Mouse (Mus musculus): ENCODE results near the gene Meltf.
"Not testable (repeated sequence)": the region's sequence is repeated elsewhere in the genome, so short reads cannot be mapped to it uniquely, and the experiment has no call there.

Gene Meltf

DNA sequence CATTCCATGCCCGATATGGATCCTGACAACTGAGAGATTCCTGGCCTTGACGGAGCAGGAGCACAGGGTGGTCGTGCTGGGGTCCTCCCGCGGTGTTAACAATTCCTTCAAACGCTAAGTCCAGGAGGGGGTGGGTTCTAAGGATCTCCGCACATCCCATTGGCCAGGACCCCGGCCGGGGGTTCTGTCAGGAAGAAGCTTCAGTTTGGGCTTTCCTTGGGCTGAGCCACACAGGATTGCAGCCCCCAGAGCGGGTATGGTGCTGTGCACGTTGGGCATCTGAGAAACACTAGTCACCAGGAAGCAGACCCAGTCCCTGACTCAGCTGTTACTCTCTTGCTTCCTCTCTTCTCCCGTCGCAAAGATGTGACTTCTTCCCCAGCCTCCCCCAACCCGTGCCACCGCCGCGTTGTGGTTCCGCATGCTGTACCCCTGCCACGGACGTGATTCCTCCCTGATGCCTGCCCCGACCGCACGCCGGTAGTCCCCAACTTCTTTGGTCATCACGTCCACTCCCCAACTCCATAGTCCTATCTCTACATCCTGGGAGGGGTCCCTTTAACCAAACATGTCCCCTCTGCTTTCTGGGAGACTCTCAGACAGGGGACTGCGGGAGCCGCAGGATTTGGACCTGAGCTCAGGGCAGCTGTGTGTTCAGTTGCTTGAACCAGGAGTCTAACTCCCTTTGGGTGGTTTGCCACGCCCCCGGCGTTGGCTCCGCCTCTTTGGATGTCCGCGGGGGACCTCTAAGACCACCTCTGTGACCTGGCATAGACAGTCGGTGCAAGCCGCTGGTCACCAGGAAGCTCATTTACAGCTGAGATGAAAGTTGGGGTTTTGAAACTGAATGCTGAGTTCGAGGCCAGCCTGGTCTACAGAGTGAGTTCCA, 56.7 kb downstream of the Meltf start:
- peak in 1 of 2 experiments; percentile 19 for DNase-seq

DNA sequence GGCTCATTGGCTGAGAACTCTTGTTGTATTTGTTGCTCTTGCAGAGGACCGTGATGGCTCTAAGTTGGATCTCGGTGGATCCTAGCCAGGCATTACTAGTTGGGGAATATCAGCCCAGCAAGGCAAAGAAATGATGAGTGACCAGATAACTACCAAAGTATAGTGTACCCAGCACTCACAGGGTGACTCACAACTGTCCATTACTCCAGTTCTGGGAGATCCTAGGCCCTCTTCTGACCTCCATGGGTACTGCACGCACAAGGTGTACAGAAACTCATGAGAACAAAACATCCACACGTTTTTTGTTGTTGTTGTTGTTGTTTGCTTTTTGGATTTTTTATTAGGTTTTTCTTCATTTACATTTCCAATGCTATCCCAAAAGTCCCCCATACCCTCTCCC, 58.0 kb downstream of the Meltf start:
- no peak for DNase-seq

DNA sequence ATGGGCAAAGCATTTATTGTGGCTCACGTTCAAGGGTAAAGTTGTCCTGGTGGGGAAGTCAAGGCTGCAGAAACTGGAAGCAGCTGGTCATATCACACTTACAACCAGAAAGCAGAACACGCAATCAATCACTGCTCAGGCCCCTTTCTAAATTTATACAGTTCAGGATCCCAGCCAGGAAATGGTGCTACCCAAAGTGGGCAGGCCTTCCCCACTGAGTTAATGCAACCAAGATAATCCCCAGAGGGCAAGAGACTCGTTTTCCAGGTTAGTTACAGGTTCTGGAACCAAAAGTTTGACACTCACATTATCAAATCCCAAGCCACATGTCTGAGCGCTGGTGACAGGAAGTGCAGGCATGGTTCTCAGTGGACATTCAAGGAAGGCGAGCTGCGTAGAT, 60.2 kb downstream of the Meltf start:
- DNase-seq, result no peak

DNA sequence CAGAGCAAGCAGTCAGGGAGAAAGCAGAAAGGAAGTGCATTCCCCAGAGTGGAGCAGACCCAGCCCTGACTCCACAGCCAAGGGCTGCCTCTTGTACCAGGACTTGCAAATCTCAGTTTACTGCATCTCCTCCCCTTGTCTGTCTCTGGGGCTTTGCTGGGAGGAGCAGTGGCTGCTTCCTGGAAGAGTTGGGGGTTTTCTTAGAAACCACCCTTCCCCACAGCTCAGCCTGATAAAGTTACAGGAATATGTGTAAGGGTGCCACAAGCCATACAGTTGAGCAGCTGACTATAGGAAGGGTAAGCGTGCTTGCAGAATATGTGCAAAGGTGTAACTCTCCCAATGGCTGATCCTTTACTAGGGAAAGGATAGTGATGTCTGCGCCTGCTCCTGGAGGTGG, 62.0 kb downstream of the Meltf start:
- DNase-seq, result no peak

DNA sequence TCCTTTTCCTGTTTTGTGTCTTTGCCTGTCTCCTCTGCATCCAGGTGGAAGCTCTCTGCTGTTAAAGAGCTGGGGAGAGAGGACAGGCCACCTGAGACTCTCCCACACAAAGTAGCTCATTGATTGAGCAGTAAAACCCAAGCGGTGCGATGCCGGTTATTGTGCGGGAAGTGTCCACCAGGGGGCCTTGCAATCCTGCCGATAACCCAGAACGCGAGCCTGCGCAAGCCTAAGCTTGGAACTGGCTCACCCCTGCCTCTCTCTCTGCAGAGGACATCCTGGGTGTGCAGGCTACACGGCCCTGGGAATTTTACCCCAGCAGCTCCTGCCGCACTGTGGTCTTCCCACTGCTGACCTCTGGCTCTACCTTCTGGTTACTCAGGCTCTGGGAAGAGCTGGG, 65.4 kb downstream of the Meltf start:
- peak; percentile 51 to 83 for DNase-seq

DNA sequence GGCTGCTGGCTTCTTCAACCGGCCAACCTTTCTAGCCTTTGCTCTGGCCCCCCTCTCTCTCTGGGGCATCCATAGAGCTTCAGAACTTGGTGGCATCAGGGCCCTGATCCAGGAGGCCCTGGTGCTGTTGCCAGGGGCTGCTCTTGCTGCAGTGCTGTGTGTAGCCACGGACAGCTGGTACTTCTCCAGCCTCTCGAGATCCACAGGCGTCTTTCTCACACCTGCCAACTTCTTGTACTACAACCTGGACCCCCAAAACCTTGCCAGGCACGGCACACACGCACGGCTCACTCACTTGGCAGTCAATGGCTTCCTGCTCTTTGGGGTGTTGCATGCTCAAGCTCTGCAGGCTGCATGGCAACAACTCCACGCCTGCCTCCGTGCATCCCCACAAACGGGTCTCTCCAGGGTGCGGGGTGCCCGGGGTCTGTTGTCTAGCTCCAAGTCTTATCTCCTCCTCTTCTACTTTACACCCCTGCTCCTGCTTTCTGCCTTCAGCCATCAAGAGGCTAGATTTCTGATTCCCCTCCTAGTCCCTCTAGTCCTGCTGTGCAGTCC, 66.2 kb downstream of the Meltf start:
- DNase-seq, result no peak

DNA sequence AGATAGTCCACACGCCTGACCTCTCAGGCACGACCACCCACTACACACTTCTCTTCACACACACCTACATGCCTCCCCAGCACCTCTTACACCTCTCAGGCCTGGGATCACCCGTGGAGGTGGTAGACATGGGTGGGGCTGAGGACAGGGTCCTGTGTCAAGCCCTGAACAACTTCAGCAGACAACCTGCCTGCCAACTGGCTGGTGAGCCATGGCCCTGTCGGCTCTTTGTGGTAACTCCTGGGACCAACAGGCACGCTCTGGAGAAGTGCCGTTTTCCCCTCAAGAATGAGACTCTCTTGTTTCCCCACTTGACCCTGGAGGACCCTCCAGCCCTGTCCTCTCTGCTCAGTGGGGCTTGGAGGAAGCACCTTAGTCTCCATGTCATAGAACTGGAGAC, 66.8 kb downstream of the Meltf start:
- no peak for DNase-seq

DNA sequence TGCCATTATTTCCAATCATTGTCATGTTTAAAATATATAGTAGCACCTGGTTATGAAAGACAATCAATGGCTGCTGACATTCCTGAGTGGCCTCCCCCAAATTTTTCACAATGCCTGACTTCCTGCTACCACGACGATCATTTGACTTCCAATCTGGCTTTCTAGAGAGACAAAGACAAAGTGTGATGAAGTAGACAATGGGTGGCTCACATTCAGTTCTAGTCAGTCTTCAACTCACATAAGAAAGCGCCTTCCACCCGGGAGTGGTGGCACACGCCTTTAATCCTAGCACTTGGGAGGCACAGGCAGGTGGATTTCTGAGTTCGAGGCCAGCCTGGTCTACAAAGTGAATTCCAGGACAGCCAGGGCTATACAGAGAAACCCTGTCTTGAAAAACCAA, 67.4 kb downstream of the Meltf start:
- not testable (repeated sequence) for DNase-seq

DNA sequence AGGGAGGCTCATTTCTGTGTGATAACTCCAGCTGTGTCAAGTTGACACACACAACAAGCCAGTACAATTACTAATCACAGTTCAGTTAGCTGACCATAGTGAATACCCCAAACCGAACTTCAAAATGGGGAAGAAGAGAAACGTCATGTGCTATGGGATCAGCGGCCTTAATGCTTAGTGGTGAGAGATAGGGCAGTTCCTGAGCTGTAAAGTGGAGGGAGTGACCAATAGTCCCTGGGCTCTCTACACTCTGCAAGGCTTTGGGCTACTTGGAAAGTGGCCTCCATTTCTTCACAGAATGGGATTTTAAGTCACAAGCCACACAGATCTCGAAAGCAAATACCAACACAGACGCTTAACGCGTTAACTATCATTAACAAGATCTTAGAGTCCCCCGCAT, 68.7 kb downstream of the Meltf start:
- no peak for DNase-seq

DNA sequence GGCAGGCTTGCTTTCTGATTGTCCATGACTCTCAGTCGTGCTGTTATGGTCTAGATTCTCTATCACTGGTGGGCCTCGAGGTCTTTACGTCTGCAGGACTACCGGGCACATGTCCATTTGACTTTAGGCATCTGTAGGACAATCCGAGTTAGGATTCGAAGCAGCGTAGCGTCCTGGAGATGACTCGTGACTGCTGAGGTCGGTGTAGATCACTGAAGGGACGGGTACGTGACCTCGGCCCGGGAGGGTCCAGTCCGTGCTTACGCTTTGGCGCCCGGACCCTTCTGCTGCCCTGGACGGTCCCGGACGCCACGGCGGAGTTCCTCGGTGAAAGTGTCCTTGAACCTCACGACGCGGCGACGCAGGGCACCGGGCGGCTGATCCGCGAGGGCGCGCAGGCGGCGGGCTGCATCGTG, 69.3 kb downstream of the Meltf start:
- no peak for DNase-seq

DNA sequence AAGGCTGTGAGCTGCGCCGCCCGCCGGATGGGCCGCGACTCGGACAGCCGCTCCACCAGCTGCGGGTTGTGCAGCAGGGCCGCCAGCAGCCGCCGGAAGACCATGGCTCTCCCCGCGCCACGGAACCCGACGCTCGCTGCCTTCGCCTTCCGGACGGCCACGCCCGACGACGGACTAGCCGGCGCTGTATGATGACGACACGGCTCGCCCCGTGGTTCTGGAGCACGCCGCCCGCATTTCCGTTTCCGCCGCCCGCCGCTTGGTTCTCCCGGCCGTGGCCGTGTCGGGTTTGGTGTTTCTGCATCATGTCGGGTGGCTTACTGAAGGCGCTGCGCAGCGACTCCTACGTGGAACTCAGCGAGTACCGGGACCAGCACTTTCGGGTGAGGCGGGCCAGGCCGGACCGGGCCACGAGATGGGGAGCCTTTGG, 69.8 kb downstream of the Meltf start, which contains the start of the genes 0610012G03Rik and Ncbp2:
Gene 0610012G03Rik (minus strand): TSS at position 150 of the 430 bp plus-strand sequence.
Gene Ncbp2 (plus strand): TSS at position 169 of the 430 bp plus-strand sequence.
- peak; percentile 91 to 95 for DNase-seq
